Mouse (Mus musculus) MEL (cell line): Measurements from ENCODE around the gene Ripor3. TPM values are rescaled to one million over a fixed set of nuclear protein-coding genes. Genes with fewer than 3 reads are reported as not detected.

Experiments used
- DNase-seq: peaks from one replicate; pipeline ENCODE4 v3.0.0; 2011; ENCODE audit warnings: low read depth, low spot score
- H3K27ac ChIP-seq: 2 replicates; pipeline ENCODE4 v1.5.1; 2012; ENCODE audit warnings: low read depth, mild to moderate bottlenecking, control low read depth, low read length, moderate library complexity; ENCODE audit not compliant: control insufficient read depth
- H3K27me3 ChIP-seq, 2 experiments: fragments of 150-350 bp in 1 of 2; sonication (generic) in 1 of 2; 2 replicates each; pipeline ENCODE4 v1.6.1; 2012; ENCODE audit warnings: low read length in 2 of 2, mild to moderate bottlenecking in 2 of 2, improper control_type of control experiment in 1 of 2, moderate library complexity in 1 of 2; ENCODE audit not compliant: insufficient read depth in 2 of 2, control insufficient read depth in 1 of 2
- H3K36me3 ChIP-seq, 2 experiments: 2 replicates each; pipeline ENCODE4 v1.6.1; 2012 to 2014; ENCODE audit warnings: low read length in 2 of 2, improper control_type of control experiment in 1 of 2, inconsistent platforms in 1 of 2, mild to moderate bottlenecking in 1 of 2; ENCODE audit not compliant: insufficient read depth in 2 of 2, control insufficient read depth in 1 of 2
- H3K4me1 ChIP-seq, 2 experiments: fragments of 150-350 bp in 1 of 2; sonication (generic) in 1 of 2; 2 replicates each; pipeline ENCODE4 v1.6.1; 2012; ENCODE audit warnings: low read length in 2 of 2, improper control_type of control experiment in 1 of 2, mild to moderate bottlenecking in 1 of 2; ENCODE audit not compliant: insufficient read depth in 2 of 2, control insufficient read depth in 1 of 2
- H3K4me3 ChIP-seq, 2 experiments: fragments of 150-350 bp in 1 of 2; sonication (generic) in 1 of 2; 2 replicates each; pipeline ENCODE4 v1.5.1; 2012; ENCODE audit warnings: low read depth in 2 of 2, low read length in 2 of 2, mild to moderate bottlenecking in 2 of 2, moderate library complexity in 2 of 2, control low read depth in 1 of 2, improper control_type of control experiment in 1 of 2; ENCODE audit not compliant: control insufficient read depth in 1 of 2, insufficient read depth in 1 of 2
- H3K79me2 ChIP-seq: 2 replicates; pipeline ENCODE4 v1.6.1; 2012; ENCODE audit warnings: mild to moderate bottlenecking, low read length, moderate library complexity; ENCODE audit not compliant: control insufficient read depth, poor library complexity, insufficient read depth
- H3K9ac ChIP-seq: 2 replicates; pipeline ENCODE4 v1.6.1; 2012; ENCODE audit warnings: low read depth, mild to moderate bottlenecking, control low read depth, low read length, moderate library complexity; ENCODE audit not compliant: control insufficient read depth, poor library complexity, severe bottlenecking
- H3K9me3 ChIP-seq: fragments of 150-350 bp; sonication (generic); replicated peaks from 2 replicates; pipeline ENCODE4 v1.6.1; 2012; ENCODE audit warnings: mild to moderate bottlenecking, low read length, improper control_type of control experiment, moderate library complexity; ENCODE audit not compliant: insufficient read depth
- CTCF ChIP-seq, 3 experiments: IDR thresholded peaks in 2 of 3; conservative IDR thresholded peaks in 1 of 3; 2 replicates each; pipeline ENCODE4 v1.5.1; 2011 to 2012; ENCODE audit warnings: low read length in 3 of 3, low read depth in 2 of 3, mild to moderate bottlenecking in 2 of 3, improper control_type of control experiment in 1 of 3, inconsistent platforms in 1 of 3, mixed read lengths in 1 of 3, moderate library complexity in 1 of 3; ENCODE audit not compliant: control insufficient read depth in 1 of 3, insufficient read depth in 1 of 3, poor library complexity in 1 of 3, severe bottlenecking in 1 of 3
- E2F4 ChIP-seq: IDR thresholded peaks from 2 replicates; pipeline ENCODE4 v1.6.1; 2011; ENCODE audit warnings: low read depth, low read length, improper control_type of control experiment, borderline replicate concordance
- HCFC1 ChIP-seq: IDR thresholded peaks from 2 replicates; pipeline ENCODE4 v1.6.1; 2012; ENCODE audit warnings: low read depth, mild to moderate bottlenecking, inconsistent platforms, low read length, improper control_type of control experiment, moderate library complexity
- MAZ ChIP-seq: IDR thresholded peaks from 2 replicates; pipeline ENCODE4 v1.6.1; 2012; ENCODE audit warnings: low read depth, mild to moderate bottlenecking, inconsistent platforms, low read length, improper control_type of control experiment
- MEF2A ChIP-seq: IDR thresholded peaks from 2 replicates; pipeline ENCODE4 v1.6.1; 2014; ENCODE audit warnings: low read depth, mild to moderate bottlenecking, inconsistent platforms, low read length, improper control_type of control experiment; ENCODE audit not compliant: poor library complexity, insufficient replicate concordance, severe bottlenecking; ENCODE audit errors: extremely low read depth
- MXI1 ChIP-seq: IDR thresholded peaks from 2 replicates; pipeline ENCODE4 v1.6.1; 2011; ENCODE audit warnings: mild to moderate bottlenecking, low read depth, low read length, improper control_type of control experiment
- MYC ChIP-seq: IDR thresholded peaks from 2 replicates; pipeline ENCODE4 v1.6.1; 2011; ENCODE audit warnings: low read depth, mild to moderate bottlenecking, low read length, improper control_type of control experiment, moderate library complexity
- NRF1 ChIP-seq: IDR thresholded peaks from 2 replicates; pipeline ENCODE4 v1.6.1; 2014; ENCODE audit warnings: low read depth, mild to moderate bottlenecking, inconsistent platforms, low read length, improper control_type of control experiment, moderate library complexity; ENCODE audit not compliant: poor library complexity, insufficient read depth, severe bottlenecking
- POLR2A ChIP-seq, 2 experiments: IDR thresholded peaks; 2 replicates each; pipeline ENCODE4 v1.6.1; 2011 to 2012; ENCODE audit warnings: low read length in 2 of 2, mild to moderate bottlenecking in 2 of 2, control low read depth in 1 of 2, improper control_type of control experiment in 1 of 2, low read depth in 1 of 2, moderate library complexity in 1 of 2; ENCODE audit not compliant: control insufficient read depth in 1 of 2, insufficient read depth in 1 of 2, poor library complexity in 1 of 2
- TAL1 ChIP-seq: IDR thresholded peaks from 2 replicates; pipeline ENCODE4 v1.6.1; 2012; ENCODE audit warnings: mild to moderate bottlenecking, inconsistent platforms, low read length, moderate library complexity, mixed read lengths
- TBP ChIP-seq: IDR thresholded peaks from 2 replicates; pipeline ENCODE4 v1.8.0; 2011; ENCODE audit warnings: low read depth, low read length, improper control_type of control experiment
- UBTF ChIP-seq: IDR thresholded peaks from 2 replicates; pipeline ENCODE4 v1.6.1; 2012; ENCODE audit warnings: low read depth, mild to moderate bottlenecking, inconsistent platforms, low read length, improper control_type of control experiment, moderate library complexity, borderline replicate concordance; ENCODE audit not compliant: insufficient read depth
- polyA plus RNA-seq, 2 experiments: library from polyadenylated mRNA; stranded (reverse) in 1 of 2; unstranded in 1 of 2; fragments of >175 nt in 1 of 2; fragments of >200 nt in 1 of 2; gene quantifications; 2 replicates each; pipeline versions ENCODE4 v1.2.1 to v1.2.4; 2012; ENCODE audit warnings: low replicate concordance in 2 of 2, low read depth in 1 of 2; ENCODE audit not compliant: insufficient read length in 2 of 2, insufficient read depth in 1 of 2, missing spikeins in 1 of 2
- total RNA-seq: library from RNA; depleted of rRNA; stranded (reverse); fragments of 300-350 nt; gene quantifications from 2 replicates; pipeline ENCODE4 v1.2.3, GENCODE M21; 2012

Ripor3 gene
- total and polyA plus RNA-seq, 3 experiments: not detected

DNA sequence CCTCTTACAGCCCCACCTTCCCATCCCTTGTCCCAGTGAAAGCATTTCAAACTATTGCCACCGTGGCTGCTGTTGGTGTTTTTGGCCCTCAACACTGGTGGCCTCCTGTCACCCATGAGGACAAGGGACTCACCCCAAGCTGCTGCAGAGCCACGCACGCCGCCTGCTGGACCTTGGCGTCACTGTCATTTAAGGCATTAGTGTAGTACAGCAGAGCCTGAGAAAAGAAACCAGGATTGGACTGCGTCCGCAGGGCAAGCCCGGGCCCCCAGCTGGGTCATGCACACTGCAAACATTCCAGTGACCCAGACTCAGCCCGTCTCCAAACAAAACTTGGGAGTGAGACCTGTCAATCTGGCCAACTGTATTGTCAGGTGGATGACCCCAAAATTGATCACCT lies 27.8 kb downstream of the Ripor3 start:
- Histone ChIP-seq H3K36me3 (no peaks in the 10 kb centered on the region), H3K9me3 (no peaks in the 10 kb centered on the region), H3K9ac (no peak overlapping the region), H3K4me1 (no peaks in the 10 kb centered on the region), H3K27ac (no peak overlapping the region), H3K4me3 (no peak overlapping the region), H3K79me2 (no peaks in the 10 kb centered on the region), H3K27me3 (no peaks in the 10 kb centered on the region)
- TF ChIP-seq TAL1 (no peak), MAZ (no peak), HCFC1 (no peak), E2F4 (no peak), MXI1 (no peak), NRF1 (no peak), CTCF (IDR thresholded peaks at IDR 0.05 in 2 of 3, conservative IDR thresholded peaks at IDR 0.05 in 1 of 3; ENCODE audit: control insufficient read depth in 1 of 3, insufficient read depth in 1 of 3, low read depth in 2 of 3, low read length in 3 of 3, poor library complexity in 1 of 3, severe bottlenecking in 1 of 3) (no peak; a peak in 1 of 6 replicates), POLR2A (IDR thresholded peaks at IDR 0.05; ENCODE audit: control insufficient read depth in 1 of 2, insufficient read depth in 1 of 2, low read depth in 1 of 2, low read length in 2 of 2, poor library complexity in 1 of 2) (no peak), MEF2A (no peak)
- TF ChIP-seq, all 39 proteins: peak for 0
- DNase-seq: no peak

DNA sequence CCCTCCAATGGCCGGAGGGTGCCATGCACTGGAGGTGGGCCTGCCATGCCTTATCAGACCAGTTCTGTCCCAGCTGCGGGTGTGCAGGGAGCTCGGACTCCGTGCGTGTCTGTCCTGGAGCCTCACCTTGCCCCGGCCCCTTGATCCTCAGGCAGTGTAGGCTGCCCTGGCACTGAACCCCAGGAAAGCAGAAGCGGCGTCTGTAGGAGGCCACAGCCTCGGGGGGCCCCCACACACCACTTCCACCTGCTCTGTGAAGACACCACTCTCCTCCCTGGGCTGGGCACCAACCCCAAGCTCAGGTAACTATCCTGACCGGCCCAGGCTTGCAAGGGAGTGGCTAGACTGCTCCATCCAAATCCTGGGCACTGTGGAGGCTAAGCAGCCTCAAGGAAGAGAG lies 30.0 kb downstream of the Ripor3 start:
- Histone ChIP-seq H3K4me1 (no peaks in the 10 kb centered on the region), H3K27ac (no peak overlapping the region), H3K9ac (no peak overlapping the region), H3K27me3 (no peaks in the 10 kb centered on the region), H3K36me3 (no peaks in the 10 kb centered on the region), H3K4me3 (no peak overlapping the region), H3K79me2 (no peaks in the 10 kb centered on the region), H3K9me3 (no peaks in the 10 kb centered on the region)
- no peak for TF ChIP-seq TBP
- no peak for TF ChIP-seq UBTF
- no peak for DNase-seq

DNA sequence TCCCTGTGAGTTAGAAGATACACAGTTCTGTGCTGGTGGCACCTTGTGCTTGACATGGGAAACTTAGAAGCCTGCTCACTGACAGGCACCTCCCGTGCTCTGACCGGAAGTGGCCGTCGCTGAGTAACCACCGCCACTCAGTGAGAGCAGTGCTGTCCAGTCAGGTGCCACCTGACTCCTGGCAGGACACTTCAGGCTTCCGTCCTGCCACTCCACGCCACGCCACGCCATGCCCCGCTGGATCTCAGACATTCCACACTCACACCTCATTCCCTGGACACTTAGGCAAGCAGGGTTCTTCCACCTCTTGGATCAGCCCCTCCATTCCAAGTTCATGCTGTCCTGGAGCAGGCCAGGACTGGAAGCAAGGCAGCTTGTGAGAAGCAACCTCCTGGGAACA lies 32.1 kb downstream of the Ripor3 start:
- DNase-seq: no peak
- H3K27me3 ChIP-seq: no peaks in the 10 kb centered on the region
- H3K9ac ChIP-seq: no peak overlapping the region
- H3K9me3 ChIP-seq: no peaks in the 10 kb centered on the region
- peaks cover 0 to 2% of the 10 kb centered on the region in 2 experiments; a peak in 1 of 4 replicates for H3K36me3 ChIP-seq
- H3K27ac ChIP-seq: no peak overlapping the region
- H3K4me1 ChIP-seq: no peaks in the 10 kb centered on the region
- TF ChIP-seq MYC: no peak
- TF ChIP-seq TAL1: no peak
- TF ChIP-seq, all 39 proteins: peak for 0
- Histone ChIP-seq H3K4me3 (no peak overlapping the region), H3K79me2 (no peaks in the 10 kb centered on the region)
